Mouse (Mus musculus): ENCODE results near the gene D130052B06Rik.

D130052B06Rik gene

DNA sequence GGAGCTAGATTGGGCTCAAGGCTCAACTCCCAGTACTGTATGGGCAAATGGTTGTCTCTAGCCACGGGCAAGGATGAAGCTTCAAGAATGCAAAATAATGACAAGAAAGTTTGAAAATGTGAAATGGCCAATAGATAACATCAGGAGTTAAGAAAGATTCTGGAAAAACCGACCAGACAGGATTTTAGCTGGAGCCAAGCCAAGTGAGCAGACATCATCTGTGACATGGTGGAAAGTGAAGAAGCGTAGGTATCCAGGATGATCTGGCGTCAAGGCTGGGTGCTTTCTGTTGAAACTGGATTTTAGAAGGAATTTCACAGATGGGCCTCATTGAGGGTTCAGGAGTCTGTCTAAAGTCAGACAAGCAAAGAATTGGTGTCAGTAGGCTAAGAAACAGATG, at the start of gene D130052B06Rik:
TSS of gene D130052B06Rik (plus strand) at position 317 of the 400 bp plus-strand sequence.
- ChIA-PET POLR2A (interaction anchor here in 2 of 4 experiments (0.6 to 1.4 kb wide), 3 partner anchors 9 to 86 kb away, joined by 3 to 4 read pairs (median 3); partner anchors contain the start of gene Ranbp17 (in 1 of the 2)), CTCF (interaction anchor here in 1 of 4 experiments (1.3 to 1.9 kb wide), 2 partner anchors 13 to 15 kb away, joined by 3 to 5 read pairs; no protein-coding TSS in a partner anchor)

GRCm38 (mm10) chr11:33550861-33551560, 48.1 kb upstream of the D130052B06Rik start:
- POLR2A ChIA-PET: interaction anchor here (0.6 to 8.1 kb wide), 73 partner anchors 8 to 1638 kb away, joined by 3 to 324 read pairs (median 4); partner anchors contain the start of genes Ranbp17 (in 4 of the 4) and Gabrp (in 2 of the 4)
- CTCF ChIA-PET: interaction anchor here in 3 of 4 experiments (0.6 to 1.6 kb wide), 9 partner anchors 13 to 403 kb away, joined by 3 to 7 read pairs (median 4); no protein-coding TSS in a partner anchor

DNA sequence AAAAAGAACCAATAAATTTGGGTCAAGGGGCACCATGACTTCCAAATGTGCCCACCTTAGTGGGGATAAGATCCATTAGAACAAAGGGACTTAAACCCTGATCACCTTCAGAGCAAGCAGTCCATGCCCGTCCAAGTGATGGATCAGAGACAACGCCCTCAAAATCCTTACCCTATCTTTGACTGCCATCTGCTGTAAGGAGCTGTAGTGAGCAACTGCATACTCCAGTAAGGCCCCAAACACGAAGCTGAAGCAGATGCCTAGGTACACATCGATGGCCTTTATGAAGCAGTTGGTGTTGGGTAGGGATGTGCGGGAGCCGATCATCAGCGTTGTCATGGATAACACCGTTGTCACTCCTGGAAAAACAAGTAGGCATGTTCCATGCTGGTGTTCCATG, 45.0 kb upstream of the D130052B06Rik start:
- ChIA-PET POLR2A (interaction anchor here in 3 of 4 experiments (0.6 to 8.1 kb wide), 24 partner anchors 9 to 386 kb away, joined by 3 to 307 read pairs (median 4); partner anchors contain the start of gene Ranbp17 (in 2 of the 3)), CTCF (interaction anchor here (0.6 to 2.0 kb wide), 17 partner anchors 10 to 380 kb away, joined by 3 to 16 read pairs (median 4); no protein-coding TSS in a partner anchor)

GRCm38 (mm10) chr11:33563921-33564320, 35.2 kb upstream of the D130052B06Rik start:
- ChIA-PET POLR2A (interaction anchor here in 3 of 4 experiments (1.0 to 3.5 kb wide), 6 partner anchors 9 to 26 kb away, joined by 4 to 14 read pairs (median 6); no protein-coding TSS in a partner anchor), CTCF (interaction anchor here in 2 of 4 experiments (1.1 kb wide), 2 partner anchors 9 to 387 kb away, joined by 3 to 4 read pairs; no protein-coding TSS in a partner anchor)

- CTCF ChIA-PET: no interaction called here
- POLR2A ChIA-PET: interaction anchor here in 3 of 4 experiments (0.6 to 3.3 kb wide), 7 partner anchors 9 to 242 kb away, joined by 3 to 13 read pairs (median 3); partner anchors contain the start of gene Gabrp (in 1 of the 3)
Measured at GRCm38 (mm10) chr11:33570413-33570812, 28.7 kb upstream of the D130052B06Rik start.

GRCm38 (mm10) chr11:33574944-33575343, 24.2 kb upstream of the D130052B06Rik start:
- ChIA-PET POLR2A (interaction anchor here in 3 of 4 experiments (0.7 to 3.8 kb wide), 8 partner anchors 24 to 480 kb away, joined by 3 to 19 read pairs (median 4); no protein-coding TSS in a partner anchor), CTCF (interaction anchor here (0.6 to 3.1 kb wide), 15 partner anchors 33 to 1593 kb away, joined by 3 to 16 read pairs (median 4); no protein-coding TSS in a partner anchor)

- CTCF ChIA-PET: interaction anchor here in 1 of 4 experiments (0.5 to 1.6 kb wide), 5 partner anchors 9 to 587 kb away, joined by 3 to 5 read pairs (median 4); no protein-coding TSS in a partner anchor
- POLR2A ChIA-PET: interaction anchor here in 3 of 4 experiments (0.6 to 2.9 kb wide), 28 partner anchors 8 to 416 kb away, joined by 3 to 34 read pairs (median 4); partner anchors contain the start of genes Npm1 (in 1 of the 3) and Ranbp17 (in 1 of the 3)
Measured at GRCm38 (mm10) chr11:33578859-33579258, 20.2 kb upstream of the D130052B06Rik start, which contains the start of gene Gabrp. Gene Gabrp, minus strand, starts transcription at chr11:33578959.

DNA sequence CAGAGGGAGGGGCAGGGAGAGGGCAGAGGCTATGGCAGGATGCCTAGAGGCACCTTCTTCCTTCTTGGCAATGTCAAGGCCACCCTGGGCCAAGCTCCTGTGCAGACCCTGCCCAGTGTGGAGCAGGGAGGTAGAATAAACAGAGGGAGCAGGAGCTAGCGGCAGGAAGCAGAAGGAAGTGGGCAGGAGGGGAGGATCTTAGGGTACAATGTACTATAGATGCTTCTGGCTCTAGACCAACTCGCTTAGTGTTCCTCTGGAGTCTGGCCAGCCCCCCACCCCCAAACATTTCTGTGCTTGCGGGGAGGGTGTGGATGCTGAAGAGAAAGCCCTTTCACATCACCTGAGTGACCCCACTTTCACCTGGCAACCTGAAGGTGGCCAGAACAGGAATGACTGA, 19.5 kb upstream of the D130052B06Rik start:
- CTCF ChIA-PET: no interaction called here
- POLR2A ChIA-PET: interaction anchor here in 3 of 4 experiments (0.8 to 2.9 kb wide), 13 partner anchors 9 to 66 kb away, joined by 3 to 15 read pairs (median 4); partner anchors contain the start of gene Ranbp17 (in 1 of the 3)

GRCm38 (mm10) chr11:33586614-33587013, 12.5 kb upstream of the D130052B06Rik start:
- CTCF ChIA-PET: interaction anchor here in 1 of 4 experiments (1.4 kb wide), 1 partner anchor 12 kb away, joined by 3 read pairs; the partner anchor contains the start of gene D130052B06Rik
- POLR2A ChIA-PET: interaction anchor here in 2 of 4 experiments (1.4 to 2.2 kb wide), 3 partner anchors 8 to 73 kb away, joined by 3 to 6 read pairs (median 6); partner anchors contain the start of genes Gabrp (in 1 of the 2) and Ranbp17 (in 1 of the 2)

DNA sequence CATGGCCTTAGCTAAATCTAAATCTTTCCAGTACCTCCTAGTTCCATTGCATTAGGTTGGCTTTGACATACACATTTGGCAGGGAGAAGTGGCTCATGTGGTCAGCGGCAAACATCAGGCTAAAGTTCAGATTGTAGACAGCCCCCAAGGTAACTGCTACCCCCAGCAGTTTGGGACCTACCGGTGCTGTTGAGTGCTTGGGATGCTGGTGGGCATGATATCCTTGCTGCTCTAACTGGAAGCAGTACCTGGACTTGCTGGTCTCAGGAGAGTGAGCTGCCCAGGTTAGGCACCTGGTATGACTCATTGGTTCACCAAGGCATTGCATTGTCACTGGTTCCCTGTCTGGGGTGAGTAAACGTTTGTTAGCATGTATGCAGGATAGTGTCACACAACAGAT, 8.3 kb upstream of the D130052B06Rik start:
- ChIA-PET POLR2A (interaction anchor here in 1 of 4 experiments (1.1 to 1.4 kb wide), 3 partner anchors 9 to 14 kb away, joined by 3 to 4 read pairs (median 4); no protein-coding TSS in a partner anchor), CTCF (no interaction called here)

DNA sequence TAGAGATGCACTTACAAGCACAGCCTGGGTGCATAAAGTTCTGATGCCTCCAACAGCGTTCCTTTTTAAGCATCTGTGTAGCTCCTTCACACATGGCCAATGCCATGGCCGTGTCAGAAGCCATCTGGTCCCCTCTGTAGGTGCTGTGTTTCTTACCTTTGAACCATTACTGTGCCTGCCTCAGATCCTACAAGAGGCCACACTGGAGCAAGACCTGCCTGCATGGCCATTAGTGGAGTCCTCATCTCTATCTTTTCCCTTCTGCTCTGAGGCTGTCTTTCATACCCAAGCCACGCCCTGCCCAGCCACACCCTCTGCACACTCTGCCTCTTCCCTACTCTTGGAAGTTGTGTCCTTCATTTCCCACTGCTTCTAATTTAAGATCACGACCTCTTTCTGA, 6.3 kb upstream of the D130052B06Rik start:
- POLR2A ChIA-PET: no interaction called here
- CTCF ChIA-PET: no interaction called here

- CTCF ChIA-PET: no interaction called here
- POLR2A ChIA-PET: interaction anchor here in 2 of 4 experiments (0.6 to 1.4 kb wide), 4 partner anchors 9 to 60 kb away, joined by 3 to 4 read pairs (median 4); no protein-coding TSS in a partner anchor
Measured at GRCm38 (mm10) chr11:33596655-33597054, 2.4 kb upstream of the D130052B06Rik start.

DNA sequence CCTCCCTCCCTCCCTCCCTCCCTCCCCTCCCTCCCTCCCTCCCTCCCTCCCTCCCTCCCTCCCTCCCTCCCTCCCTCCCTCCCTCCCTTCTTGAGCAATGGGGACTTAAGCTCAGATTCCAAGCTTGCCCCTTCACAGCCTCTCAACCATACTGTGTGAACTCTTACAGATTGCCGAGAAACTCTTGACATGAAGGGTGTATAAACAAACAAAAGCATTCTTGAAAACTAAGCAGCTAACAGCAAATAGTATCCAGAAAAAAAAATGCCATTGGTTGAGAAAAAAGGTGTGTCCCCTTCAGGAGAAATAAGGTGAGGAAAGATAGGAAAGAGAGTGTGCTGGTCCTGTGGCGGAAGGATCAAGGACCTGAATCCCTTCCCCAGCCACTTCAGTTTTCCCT, 4.1 kb downstream of the D130052B06Rik start:
- ChIA-PET POLR2A (no interaction called here), CTCF (no interaction called here)

DNA sequence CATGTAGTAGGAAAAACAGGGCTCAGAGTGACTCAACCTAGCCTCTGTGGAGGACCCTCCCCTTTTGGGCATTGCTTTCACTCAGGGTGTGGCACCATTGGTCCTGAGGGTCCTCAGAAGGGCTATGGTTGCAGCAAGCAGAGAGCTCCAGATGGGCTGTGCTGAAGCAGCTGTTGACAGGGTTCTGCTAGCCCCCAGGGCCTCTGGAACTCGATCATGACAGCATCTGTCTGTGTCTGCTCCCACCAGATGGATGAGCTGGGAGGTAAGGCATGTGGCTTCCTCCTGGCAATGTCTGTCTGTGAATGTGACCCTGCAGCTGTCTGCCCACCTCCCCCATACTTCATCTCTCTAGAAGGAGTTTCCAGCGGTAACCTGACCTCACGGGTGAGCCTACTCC, 8.7 kb downstream of the D130052B06Rik start:
- ChIA-PET POLR2A (interaction anchor here in 3 of 4 experiments (0.6 to 2.6 kb wide), 9 partner anchors 9 to 821 kb away, joined by 3 to 14 read pairs (median 5); partner anchors contain the start of genes D130052B06Rik (in 1 of the 3) and Gabrp (in 1 of the 3)), CTCF (interaction anchor here in 2 of 4 experiments (0.5 to 2.1 kb wide), 4 partner anchors 9 to 63 kb away, joined by 4 to 9 read pairs (median 5); partner anchors contain the start of gene Gabrp (in 1 of the 2))

DNA sequence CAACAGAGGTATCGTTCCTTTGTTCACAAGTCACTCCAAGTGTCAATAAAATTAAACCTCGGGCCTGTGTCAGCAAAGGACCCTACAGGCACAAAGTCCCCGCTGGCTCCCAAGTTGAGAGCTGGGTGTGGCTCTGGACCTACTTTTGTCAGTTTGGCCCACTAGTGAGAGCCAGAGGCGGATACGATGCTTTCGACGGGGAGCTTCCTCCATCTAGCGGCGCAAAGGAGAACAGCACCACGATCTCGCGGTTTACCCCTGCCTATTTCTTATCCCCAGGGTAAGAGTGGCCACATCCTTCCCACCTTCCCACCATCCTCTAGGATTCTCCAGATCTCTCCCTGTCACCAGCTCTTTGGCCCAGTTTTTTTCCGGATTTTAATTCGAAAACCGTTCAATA, 15.1 kb downstream of the D130052B06Rik start:
- CTCF ChIA-PET: interaction anchor here in 3 of 4 experiments (0.7 to 2.5 kb wide), 21 partner anchors 16 to 441 kb away, joined by 3 to 16 read pairs (median 4); partner anchors contain the start of genes D130052B06Rik (in 1 of the 3) and Gabrp (in 1 of the 3)
- POLR2A ChIA-PET: interaction anchor here (0.5 to 2.5 kb wide), 22 partner anchors 10 to 609 kb away, joined by 3 to 9 read pairs (median 4); partner anchors contain the start of genes Gabrp (in 1 of the 4), Npm1 (in 1 of the 4) and Ranbp17 (in 1 of the 4)

DNA sequence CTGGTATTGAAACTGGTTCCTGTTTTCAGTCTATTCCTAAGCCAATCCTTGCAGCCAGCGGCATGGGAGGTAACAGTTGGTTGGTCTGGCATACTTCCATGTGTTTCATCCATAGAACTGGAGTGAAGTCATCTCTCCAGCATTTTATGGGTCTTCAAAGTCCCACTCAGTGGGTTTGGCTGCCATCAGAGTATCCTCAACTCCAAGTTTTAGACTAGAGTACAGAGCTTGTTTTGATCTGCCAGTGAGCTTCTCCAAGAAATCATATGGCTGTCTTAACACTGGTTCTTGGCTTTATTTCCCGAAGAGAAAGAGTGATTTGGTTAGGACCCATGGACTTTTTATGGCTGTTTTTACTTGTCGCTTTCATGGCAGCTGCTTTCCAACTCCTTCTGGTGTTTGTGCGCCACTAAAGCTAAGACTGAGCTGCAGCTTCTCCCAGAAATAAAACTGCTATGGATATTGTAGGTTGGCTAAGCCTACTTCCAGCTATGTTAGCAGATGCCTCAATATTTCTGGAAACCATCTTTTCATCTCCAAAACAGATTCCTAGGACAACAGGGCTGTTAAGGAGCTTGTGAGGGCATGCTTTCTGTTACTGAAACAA, 28.1 kb downstream of the D130052B06Rik start:
- POLR2A ChIA-PET: no interaction called here

GRCm38 (mm10) chr11:33637107-33637506, 38.0 kb downstream of the D130052B06Rik start:
- CTCF ChIA-PET: interaction anchor here in 1 of 4 experiments (0.6 kb wide), 1 partner anchor 21 kb away, joined by 3 read pairs; no protein-coding TSS in a partner anchor
- POLR2A ChIA-PET: interaction anchor here in 2 of 4 experiments (0.6 to 1.5 kb wide), 2 partner anchors 8 to 855 kb away, joined by 3 to 13 read pairs; no protein-coding TSS in a partner anchor

More for the DNA sequence above, 28.1 kb downstream of the D130052B06Rik start:
- CTCF ChIA-PET: interaction anchor here in 1 of 4 experiments (0.6 kb wide), 1 partner anchor 15 kb away, joined by 6 read pairs; no protein-coding TSS in a partner anchor

DNA sequence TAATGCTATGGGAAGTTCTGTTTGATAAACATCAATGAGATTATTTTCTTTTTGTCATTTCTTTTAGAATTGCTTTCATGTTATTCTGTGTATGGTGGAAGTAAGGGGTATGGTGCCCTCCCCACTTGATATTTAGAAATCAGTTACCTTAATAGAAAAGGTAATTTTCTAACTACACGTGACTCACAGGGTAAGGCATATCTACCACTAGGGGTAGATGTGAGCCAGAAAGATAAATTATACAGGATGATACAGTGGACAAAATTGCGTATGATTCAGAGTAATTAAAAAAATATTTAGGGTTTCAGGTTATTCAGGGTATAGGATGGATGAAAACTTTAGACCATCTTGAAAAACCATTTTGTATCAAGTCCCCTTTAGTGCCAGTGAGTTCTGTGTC, 50.3 kb downstream of the D130052B06Rik start:
- ChIA-PET CTCF (interaction anchor here in 1 of 4 experiments (0.7 kb wide), 1 partner anchor 487 kb away, joined by 3 read pairs; no protein-coding TSS in a partner anchor), POLR2A (no interaction called here)
